Mouse (Mus musculus) heart, embryonic 12.5 days (tissue): ENCODE data around the gene Gpx5. TPM values are rescaled to one million over a fixed set of nuclear protein-coding genes. Genes with fewer than 3 reads are reported as not detected.

Experiments
- ATAC-seq: fragments of 200-750 bp; cut with Nextera tagmentation; 2 replicates; pipeline ENCODE4 v1.8.0; 2017; ENCODE audit warnings: moderate TSS enrichment, moderate library complexity; ENCODE audit not compliant: insufficient number of reproducible peaks, low FRiP score
- H3K27ac ChIP-seq: fragments of 300-500 bp; sonication (generic); 2 replicates; pipeline ENCODE4 v1.5.1; 2016; ENCODE audit warnings: mild to moderate bottlenecking, moderate library complexity; ENCODE audit not compliant: poor library complexity, severe bottlenecking
- H3K27me3 ChIP-seq: fragments of 300-500 bp; sonication (generic); replicated peaks from 2 replicates; pipeline ENCODE4 v1.6.1; 2016; ENCODE audit warnings: mild to moderate bottlenecking, moderate library complexity
- H3K36me3 ChIP-seq: fragments of 300-500 bp; sonication (generic); 2 replicates; pipeline ENCODE4 v1.6.1; 2016; ENCODE audit warnings: mild to moderate bottlenecking, moderate library complexity
- H3K4me1 ChIP-seq: fragments of 300-500 bp; sonication (generic); replicated peaks from 2 replicates; pipeline ENCODE4 v1.6.1; 2016; ENCODE audit warnings: mild to moderate bottlenecking
- H3K4me2 ChIP-seq: fragments of 300-500 bp; sonication (generic); 2 replicates; pipeline ENCODE4 v1.6.1; 2016; ENCODE audit warnings: mild to moderate bottlenecking, moderate library complexity
- H3K4me3 ChIP-seq: fragments of 300-500 bp; sonication (generic); 2 replicates; pipeline ENCODE4 v1.5.1; 2016; ENCODE audit warnings: mild to moderate bottlenecking
- H3K9ac ChIP-seq: fragments of 300-500 bp; sonication (generic); 2 replicates; pipeline ENCODE4 v1.6.1; 2016; ENCODE audit warnings: mild to moderate bottlenecking, moderate library complexity
- H3K9me3 ChIP-seq: fragments of 300-500 bp; sonication (generic); replicated peaks from 2 replicates; pipeline ENCODE4 v1.6.1; 2016; ENCODE audit warnings: mild to moderate bottlenecking, moderate library complexity
- WGBS: fragments of 180-500 bp; shearing (Covaris S2); methylation state at CpG from one replicate; pipeline ENCODE4 v1.1.7; 2016; 5-methylcytosine and 5-hydroxymethylcytosine counted together
- polyA plus RNA-seq: library from polyadenylated mRNA; unstranded; fragments of >200 nt; fragmentation: Nextera tagmentation; extraction: Ambion mirVana; gene quantifications from 2 replicates; pipeline ENCODE4 v1.2.1, GENCODE M21; 2016

Gene Gpx5
- polyA plus RNA-seq, 1 experiment from 2014 or later: not detected

DNA sequence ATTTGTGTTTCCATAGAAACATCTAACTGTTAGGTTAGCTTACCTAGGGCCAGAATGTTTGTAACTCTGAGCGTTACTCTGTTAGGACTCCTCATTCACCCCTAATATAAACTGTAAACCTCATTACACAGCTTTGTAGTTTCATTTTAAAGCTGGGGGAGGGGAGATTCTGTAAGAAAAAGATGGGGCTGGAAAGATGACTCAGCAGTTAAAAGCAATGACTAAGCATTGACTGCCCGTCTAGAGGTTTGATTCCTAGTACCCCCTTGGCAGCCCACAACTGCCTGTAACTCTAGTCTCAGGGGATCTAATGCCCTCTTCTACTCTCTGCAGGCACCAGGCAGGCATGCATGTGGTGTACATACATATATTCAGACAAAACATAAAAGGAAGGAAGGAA lies 17.3 kb upstream of the Gpx5 start:
- Histone ChIP-seq H3K9ac (no peak overlapping the region), H3K27me3 (no peaks in the 10 kb centered on the region; the same call in 1 of the 2 replicates), H3K9me3 (no peaks in the 10 kb centered on the region), H3K4me2 (no peak overlapping the region), H3K27ac (no peak overlapping the region), H3K36me3 (no peaks in the 10 kb centered on the region), H3K4me1 (no peaks in the 10 kb centered on the region), H3K4me3 (no peak overlapping the region)
- 60% methylated on average over 2 of the region's 2 CpGs for WGBS
- no peak for ATAC-seq

DNA sequence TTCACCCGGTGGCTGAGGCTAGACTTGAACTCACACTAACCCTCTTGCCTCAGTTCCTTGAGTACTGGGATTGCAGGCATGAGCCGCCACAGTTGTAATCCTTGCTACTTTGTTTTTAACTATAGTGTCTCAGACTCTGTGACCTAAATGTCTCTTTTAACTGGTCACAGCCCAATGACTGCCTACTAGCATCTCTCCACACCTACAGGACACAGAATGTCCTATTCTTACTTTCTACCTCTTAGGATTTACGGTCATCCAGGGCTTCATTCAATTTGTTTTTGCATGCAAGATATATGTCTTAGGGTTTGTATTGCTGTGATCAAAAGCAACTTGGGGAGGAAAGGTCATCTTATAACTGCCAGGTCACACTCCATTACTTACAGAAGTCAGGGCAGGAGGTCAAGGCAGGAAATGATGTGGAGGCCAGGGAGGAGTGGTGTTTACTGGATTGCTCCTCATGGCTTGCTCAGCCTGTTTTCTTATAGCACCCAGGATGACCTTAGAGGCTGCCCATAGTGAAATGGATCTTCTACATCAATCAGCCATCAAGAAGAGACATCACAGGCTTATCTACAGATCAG lies 12.0 kb upstream of the Gpx5 start:
- WGBS: 67% methylated on average over 3 of the region's 3 CpGs
- Histone ChIP-seq H3K27ac (no peak overlapping the region), H3K4me3 (no peak overlapping the region), H3K9me3 (no peaks in the 10 kb centered on the region), H3K4me2 (no peak overlapping the region), H3K27me3 (no peaks in the 10 kb centered on the region), H3K9ac (no peak overlapping the region), H3K4me1 (peaks cover 14% of the 10 kb centered on the region), H3K36me3 (no peaks in the 10 kb centered on the region)
- no peak for ATAC-seq

- Histone ChIP-seq H3K27me3 (no peaks in the 10 kb centered on the region), H3K9me3 (no peaks in the 10 kb centered on the region), H3K4me1 (peaks cover 25% of the 10 kb centered on the region), H3K9ac (no peak overlapping the region), H3K4me2 (no peak overlapping the region), H3K4me3 (no peak overlapping the region), H3K36me3 (no peaks in the 10 kb centered on the region), H3K27ac (no peak overlapping the region)
- 26% methylated on average over 3 of the region's 3 CpGs for WGBS
- no peak for ATAC-seq
Measured at GRCm38 (mm10) chr13:21298557-21298956, 6.0 kb upstream of the Gpx5 start.

DNA sequence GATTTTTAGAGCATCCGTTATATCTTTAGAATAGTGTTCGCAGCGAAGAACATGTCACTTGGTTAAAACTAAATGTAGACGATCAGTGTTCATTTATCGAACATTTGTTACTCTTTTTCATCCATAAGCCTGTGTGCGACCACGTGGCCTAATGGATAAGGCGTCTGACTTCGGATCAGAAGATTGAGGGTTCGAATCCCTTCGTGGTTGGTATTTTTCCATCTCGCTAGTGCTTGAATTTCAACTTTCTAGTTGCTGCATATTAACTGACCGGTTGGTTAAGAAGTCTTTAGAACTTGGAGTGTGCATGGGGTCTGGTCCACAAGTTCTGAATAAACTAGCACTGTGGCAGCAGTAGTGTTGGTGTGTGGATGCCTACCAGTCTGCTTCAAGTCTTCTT lies 13.0 kb downstream of the Gpx5 start:
- Histone ChIP-seq H3K4me2 (peak overlapping the region; percentile 80), H3K4me1 (peaks cover 9% of the 10 kb centered on the region; the same call in 1 of the 2 replicates), H3K36me3 (no peaks in the 10 kb centered on the region), H3K9me3 (no peaks in the 10 kb centered on the region), H3K27ac (no peak overlapping the region), H3K27me3 (peaks cover 4% of the 10 kb centered on the region; the same call in 1 of the 2 replicates), H3K9ac (peak overlapping the region; percentile 67; the same call in 1 of the 2 replicates), H3K4me3 (peak overlapping the region; percentile 72)
- WGBS: under 1% methylated on average over 13 of the region's 13 CpGs
- peak; percentile 61 for ATAC-seq

DNA sequence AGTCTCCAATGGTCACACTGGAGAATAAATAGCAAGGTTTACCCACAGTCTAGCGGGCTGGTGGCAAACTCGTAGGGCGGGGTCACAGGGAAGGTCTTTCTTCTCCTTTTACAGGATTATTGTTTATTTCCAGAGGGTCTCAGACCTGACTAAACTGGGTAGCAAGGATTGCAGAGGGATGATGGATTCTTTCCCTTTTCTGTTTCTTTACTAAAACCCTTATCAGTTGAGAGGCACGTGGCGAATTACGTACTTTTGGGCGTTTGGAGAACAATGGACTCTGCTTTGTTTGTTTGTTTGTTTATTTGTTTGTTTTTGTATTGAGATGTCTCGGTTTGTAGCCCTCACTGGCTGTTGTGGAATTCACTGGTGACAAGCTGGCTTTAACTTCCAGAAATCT lies 13.5 kb downstream of the Gpx5 start:
- Histone ChIP-seq H3K4me2 (peak overlapping the region; percentile 80), H3K27me3 (peaks cover 4% of the 10 kb centered on the region; the same call in 1 of the 2 replicates), H3K27ac (no peak overlapping the region), H3K9me3 (no peaks in the 10 kb centered on the region), H3K36me3 (no peaks in the 10 kb centered on the region), H3K4me1 (peaks cover 9% of the 10 kb centered on the region; the same call in 1 of the 2 replicates), H3K9ac (peak overlapping the region; percentile 67), H3K4me3 (peak overlapping the region; percentile 72)
- WGBS: 6% methylated on average over 8 of the region's 8 CpGs
- ATAC-seq: no peak

GRCm38 (mm10) chr13:21276551-21276950 lies 16.0 kb downstream of the Gpx5 start:
- H3K4me3 ChIP-seq: peak overlapping the region; percentile 71
- no peak overlapping the region for H3K27ac ChIP-seq
- peaks cover 4% of the 10 kb centered on the region; the same call in 1 of the 2 replicates for H3K27me3 ChIP-seq
- ATAC-seq: no peak
- no peaks in the 10 kb centered on the region for H3K9me3 ChIP-seq
- H3K4me2 ChIP-seq: peak overlapping the region; percentile 87
- WGBS: 0% methylated on average over 9 of the region's 9 CpGs
- H3K36me3 ChIP-seq: no peaks in the 10 kb centered on the region
- peaks cover 9% of the 10 kb centered on the region; the same call in 1 of the 2 replicates for H3K4me1 ChIP-seq
- H3K9ac ChIP-seq: peak overlapping the region; percentile 57

DNA sequence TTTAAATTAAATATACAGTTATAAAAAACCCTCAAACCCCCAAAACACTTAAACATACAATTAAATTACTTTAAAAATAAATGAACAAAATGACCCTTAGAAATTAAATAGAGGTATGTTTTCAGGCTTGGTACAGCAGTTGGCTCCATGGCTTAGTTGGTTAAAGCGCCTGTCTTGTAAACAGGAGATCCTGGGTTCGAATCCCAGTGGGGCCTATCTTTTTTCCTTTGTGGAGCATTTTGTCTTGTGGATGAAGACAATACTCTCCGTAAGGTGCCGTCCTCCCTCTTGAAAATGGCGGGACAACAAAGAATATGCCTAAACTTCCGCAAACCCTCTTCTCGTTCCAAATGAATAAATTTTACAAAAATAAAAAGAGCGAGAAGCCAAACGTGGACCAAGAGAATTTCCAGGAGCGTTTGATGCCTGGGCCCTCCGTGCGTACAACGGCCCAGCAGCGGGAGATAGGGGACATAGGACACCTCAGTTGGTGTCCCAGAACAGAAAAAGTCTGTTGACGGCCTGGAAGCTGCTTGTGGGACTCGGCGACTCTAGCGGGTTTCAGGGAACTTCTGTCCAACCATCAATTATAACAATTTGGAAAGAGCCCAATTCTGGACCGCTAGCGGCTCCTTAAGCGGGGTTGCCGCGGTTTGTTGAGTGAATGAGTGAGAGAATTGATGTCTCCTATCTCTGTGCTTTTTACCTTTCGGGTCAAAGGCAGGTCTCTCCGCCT lies 16.5 kb downstream of the Gpx5 start:
- Histone ChIP-seq H3K4me1 (peaks cover 9% of the 10 kb centered on the region; the same call in 1 of the 2 replicates), H3K36me3 (no peaks in the 10 kb centered on the region), H3K27ac (no peak overlapping the region), H3K4me2 (peak overlapping the region; percentile 87), H3K4me3 (peak overlapping the region; percentile 71), H3K9me3 (no peaks in the 10 kb centered on the region), H3K27me3 (peaks cover 4% of the 10 kb centered on the region; the same call in 1 of the 2 replicates), H3K9ac (peak overlapping the region; percentile 72)
- ATAC-seq: peak; percentile 76; the same call in 1 of the 2 replicates
- under 1% methylated on average over 25 of the region's 25 CpGs for WGBS

- under 1% methylated on average over 29 of the region's 29 CpGs for WGBS
- ATAC-seq: peak; percentile 63; the same call in 1 of the 2 replicates
- peaks cover 9% of the 10 kb centered on the region; the same call in 1 of the 2 replicates for H3K4me1 ChIP-seq
- H3K9me3 ChIP-seq: no peaks in the 10 kb centered on the region
- H3K9ac ChIP-seq: peak overlapping the region; percentile 72
- H3K27me3 ChIP-seq: peaks cover 4% of the 10 kb centered on the region; the same call in 1 of the 2 replicates
- H3K36me3 ChIP-seq: no peaks in the 10 kb centered on the region
- H3K4me3 ChIP-seq: peak overlapping the region; percentile 71
- H3K4me2 ChIP-seq: peak overlapping the region; percentile 87
- H3K27ac ChIP-seq: no peak overlapping the region
Measured at GRCm38 (mm10) chr13:21275021-21275814, 17.3 kb downstream of the Gpx5 start.

GRCm38 (mm10) chr13:21268262-21268661 lies 24.3 kb downstream of the Gpx5 start:
- Histone ChIP-seq H3K27ac (no peak overlapping the region), H3K9me3 (no peaks in the 10 kb centered on the region), H3K9ac (no peak overlapping the region), H3K36me3 (no peaks in the 10 kb centered on the region), H3K4me3 (peak overlapping the region; percentile 25; the same call in 1 of the 2 replicates), H3K27me3 (0 out of 2 replicates have a peak, but pooled peaks cover 3% of the 10 kb centered on the region), H3K4me2 (peak overlapping the region; percentile 56), H3K4me1 (0 out of 2 replicates have a peak, but pooled peaks cover 3% of the 10 kb centered on the region)
- no peak for ATAC-seq
- WGBS: 4% methylated on average over 1 of the region's 1 CpGs

- no peak overlapping the region; the same call in 1 of the 2 replicates for H3K9ac ChIP-seq
- H3K27ac ChIP-seq: no peak overlapping the region
- H3K9me3 ChIP-seq: no peaks in the 10 kb centered on the region
- H3K27me3 ChIP-seq: 0 out of 2 replicates have a peak, but pooled peaks cover 3% of the 10 kb centered on the region
- H3K36me3 ChIP-seq: no peaks in the 10 kb centered on the region
- peak overlapping the region; percentile 25; the same call in 1 of the 2 replicates for H3K4me3 ChIP-seq
- 17% methylated on average over 4 of the region's 4 CpGs for WGBS
- H3K4me2 ChIP-seq: peak overlapping the region; percentile 56
- ATAC-seq: no peak
- H3K4me1 ChIP-seq: 0 out of 2 replicates have a peak, but pooled peaks cover 3% of the 10 kb centered on the region
Measured at GRCm38 (mm10) chr13:21267541-21267940, 25.0 kb downstream of the Gpx5 start.
